Mouse (Mus musculus) liver, postnatal 0 days (tissue): ENCODE results near the gene Amacr. TPM values are rescaled to one million over a fixed set of nuclear protein-coding genes. Genes with fewer than 3 reads are reported as not detected.

ENCODE experiments used
- ATAC-seq: fragments of 200-750 bp; cut with Nextera tagmentation; 2 replicates; pipeline ENCODE4 v1.8.0; 2017; ENCODE audit warnings: mild to moderate bottlenecking, moderate library complexity
- DNase-seq: peaks from one replicate; pipeline ENCODE4 v3.0.0-alpha.2; 2016
- H3K27ac ChIP-seq: fragments of 300-500 bp; sonication (generic); 2 replicates; pipeline ENCODE4 v1.5.1; 2014; ENCODE audit warnings: antibody characterized with exemption, moderate library complexity, mild to moderate bottlenecking, low read depth
- H3K27me3 ChIP-seq: fragments of 300-500 bp; sonication (generic); 2 replicates; pipeline ENCODE4 v1.6.1; 2014; ENCODE audit warnings: low read length, control low read depth, mixed read lengths; ENCODE audit not compliant: insufficient read depth
- H3K36me3 ChIP-seq: fragments of 300-500 bp; sonication (generic); replicated peaks from 2 replicates; pipeline ENCODE4 v1.6.1; 2014; ENCODE audit warnings: mild to moderate bottlenecking, control low read depth, low read length, moderate library complexity, mixed read lengths; ENCODE audit not compliant: insufficient read depth
- H3K4me1 ChIP-seq: fragments of 300-500 bp; sonication (generic); 2 replicates; pipeline ENCODE4 v1.6.1; 2014; ENCODE audit warnings: antibody characterized with exemption, mild to moderate bottlenecking, control low read depth; ENCODE audit not compliant: insufficient read depth
- H3K4me2 ChIP-seq: fragments of 300-500 bp; sonication (generic); 2 replicates; pipeline ENCODE4 v1.6.1; 2014; ENCODE audit warnings: low read depth, mild to moderate bottlenecking, low read length, moderate library complexity, mixed read lengths
- H3K4me3 ChIP-seq: fragments of 300-500 bp; sonication (generic); 2 replicates; pipeline ENCODE4 v1.5.1; 2014; ENCODE audit warnings: low read depth, low read length
- H3K9ac ChIP-seq: fragments of 300-500 bp; sonication (generic); replicated peaks from 2 replicates; pipeline ENCODE4 v1.6.1; 2014; ENCODE audit warnings: mild to moderate bottlenecking, moderate library complexity
- H3K9me3 ChIP-seq: fragments of 300-500 bp; sonication (generic); 2 replicates; pipeline ENCODE4 v1.6.1; 2016; ENCODE audit warnings: mild to moderate bottlenecking, control low read depth, low read length, mixed read lengths
- CTCF ChIP-seq: sonication (generic); IDR thresholded peaks from 2 replicates; pipeline ENCODE4 v1.5.1; 2016; ENCODE audit warnings: antibody characterized with exemption, low read depth
- EP300 ChIP-seq: IDR thresholded peaks from 2 replicates; pipeline ENCODE4 v1.6.1; 2016; ENCODE audit warnings: antibody characterized with exemption, low read depth, mild to moderate bottlenecking
- WGBS: fragments of 180-500 bp; shearing (Covaris S2); extraction: QIAGEN DNeasy Blood & Tissue Kit; methylation state at CpG from one replicate; pipeline ENCODE4 v1.1.7; 2014; ENCODE audit not compliant: insufficient replicate concordance; 5-methylcytosine and 5-hydroxymethylcytosine counted together
- polyA plus RNA-seq: library from polyadenylated mRNA; unstranded; fragments of >200 nt; fragmentation: Nextera tagmentation; extraction: Ambion mirVana; gene quantifications from 2 replicates; pipeline ENCODE4 v1.2.1, GENCODE M21; 2015

Gene Amacr
- polyA plus RNA-seq = 114 and 124 TPM in 2 replicates

DNA sequence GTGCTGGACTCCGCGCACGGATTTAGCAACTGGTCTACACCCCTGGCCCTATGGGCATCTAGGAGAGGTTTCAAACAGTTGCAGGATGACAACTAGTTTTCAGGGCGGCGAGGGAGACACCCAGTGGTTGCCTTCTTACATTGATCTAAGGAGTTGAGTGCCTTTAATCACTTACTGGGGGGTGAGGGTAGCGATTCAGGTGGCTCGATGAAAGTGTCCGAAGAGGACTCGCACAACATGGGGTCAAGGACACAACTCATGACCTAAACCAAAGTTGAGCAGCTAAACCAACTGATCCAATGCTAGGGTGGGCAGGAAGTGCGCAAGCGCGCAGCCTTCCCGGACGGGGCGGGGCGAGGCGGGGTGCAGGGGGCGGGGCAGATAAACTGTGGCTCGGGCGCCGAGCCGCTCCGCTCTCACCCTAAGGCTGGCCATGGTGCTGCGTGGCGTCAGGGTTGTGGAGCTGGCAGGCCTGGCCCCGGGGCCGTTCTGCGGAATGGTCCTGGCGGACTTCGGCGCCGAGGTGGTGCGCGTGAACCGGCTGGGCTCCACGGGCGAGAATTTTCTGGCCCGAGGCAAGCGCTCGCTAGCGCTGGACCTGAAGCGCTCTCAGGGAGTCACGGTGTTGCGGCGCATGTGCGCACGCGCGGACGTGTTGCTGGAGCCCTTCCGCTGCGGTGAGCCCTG is at the start of gene Amacr:
TSS of gene Amacr (plus strand) at position 380 of the 687 bp plus-strand sequence.
- ATAC-seq (peak; percentile 97), DNase-seq (peak; percentile 93)
- WGBS = under 1% methylated on average over 46 of the region's 52 CpGs

GRCm38 (mm10) chr15:10933930-10934329 is 47.6 kb upstream of the Amacr start:
- no peak overlapping the region for H3K27ac ChIP-seq
- no peak overlapping the region for H3K4me3 ChIP-seq
- H3K4me2 ChIP-seq = no peak overlapping the region
- no peak for TF ChIP-seq CTCF
- H3K9me3 ChIP-seq = no peaks in the 10 kb centered on the region
- DNase-seq = no peak
- H3K27me3 ChIP-seq = no peaks in the 10 kb centered on the region
- no peaks in the 10 kb centered on the region for H3K4me1 ChIP-seq
- H3K9ac ChIP-seq = no peak overlapping the region
- ATAC-seq = no peak
- WGBS = 18% methylated on average over 1 of the region's 1 CpGs
- no peaks in the 10 kb centered on the region for H3K36me3 ChIP-seq

More for the DNA sequence above, at the start of gene Amacr:
- H3K27me3 ChIP-seq = no peaks in the 10 kb centered on the region
- H3K9me3 ChIP-seq = no peaks in the 10 kb centered on the region
- TF ChIP-seq CTCF (peak; percentile 49), EP300 (peak; percentile 53; the same call in 1 of the 2 replicates)
- H3K4me1 ChIP-seq = 0 out of 2 replicates have a peak, but pooled peaks cover 3% of the 10 kb centered on the region
- peak within 1 kb of the TSS; percentile 66 for H3K4me2 ChIP-seq
- no peaks in the 10 kb centered on the region for H3K36me3 ChIP-seq
- peak within 1 kb of the TSS; percentile 64 for H3K9ac ChIP-seq
- H3K27ac ChIP-seq = peak within 1 kb of the TSS; percentile 86
- peak within 1 kb of the TSS; percentile 59 for H3K4me3 ChIP-seq

DNA sequence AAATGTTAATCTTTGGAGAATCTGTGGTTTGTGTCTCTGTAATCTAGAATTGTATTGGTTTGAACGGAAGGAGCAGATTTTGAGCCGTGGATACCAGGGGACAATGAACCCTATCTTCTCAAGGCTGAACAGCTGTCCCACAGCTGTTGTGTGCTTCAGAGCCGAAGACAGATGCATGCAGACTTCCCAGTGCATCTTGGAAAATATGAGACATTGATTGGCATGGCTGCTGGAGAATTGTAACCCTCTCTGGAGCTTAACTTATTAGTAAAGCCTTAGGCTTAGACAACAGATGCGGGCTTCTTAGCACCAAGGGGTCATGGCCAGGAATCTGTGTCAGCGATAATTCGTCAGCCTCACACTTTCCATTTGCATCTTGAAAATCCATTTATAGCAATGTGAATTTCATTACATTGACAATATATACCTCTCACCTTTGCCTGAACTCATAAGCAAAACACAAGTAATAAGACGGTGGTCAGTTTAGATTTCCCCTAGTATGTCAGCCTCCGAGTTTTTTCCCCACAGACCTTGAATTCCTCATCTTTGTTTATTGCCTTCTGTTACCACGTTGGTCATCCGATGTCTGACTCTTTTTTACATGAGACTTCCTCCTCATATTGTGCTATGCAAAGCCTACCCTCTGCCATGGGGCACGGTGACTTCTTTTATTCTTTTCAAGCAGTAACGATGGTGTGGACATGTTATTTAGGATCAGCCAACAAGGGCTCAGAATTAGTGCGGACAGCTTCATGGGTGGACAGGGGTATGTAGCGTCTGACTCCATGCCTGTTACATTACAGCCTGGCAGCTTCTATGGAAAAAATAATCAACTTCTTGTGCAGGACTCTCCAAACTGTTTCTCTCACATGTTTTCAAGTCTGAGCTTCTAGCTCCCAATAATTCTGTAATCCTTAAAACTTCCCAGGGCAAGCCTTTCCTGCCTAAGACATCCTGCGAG is 41.1 kb upstream of the Amacr start:
- no peaks in the 10 kb centered on the region for H3K9me3 ChIP-seq
- ATAC-seq = no peak
- WGBS = 73% methylated on average over 15 of the region's 15 CpGs

GRCm38 (mm10) chr15:10941901-10942300 is 39.7 kb upstream of the Amacr start:
- H3K4me3 ChIP-seq = no peak overlapping the region
- no peak overlapping the region for H3K4me2 ChIP-seq
- 80% methylated on average over 6 of the region's 6 CpGs for WGBS
- H3K36me3 ChIP-seq = no peaks in the 10 kb centered on the region
- no peak for DNase-seq
- ATAC-seq = no peak
- H3K9me3 ChIP-seq = no peaks in the 10 kb centered on the region
- TF ChIP-seq CTCF (no peak), EP300 (no peak)
- H3K27me3 ChIP-seq = no peaks in the 10 kb centered on the region
- no peak overlapping the region for H3K27ac ChIP-seq
- no peaks in the 10 kb centered on the region for H3K4me1 ChIP-seq
- H3K9ac ChIP-seq = no peak overlapping the region

More for the DNA sequence above, 41.1 kb upstream of the Amacr start:
- TF ChIP-seq CTCF (no peak), EP300 (no peak)
- Histone ChIP-seq H3K4me1 (no peaks in the 10 kb centered on the region), H3K4me3 (no peak overlapping the region), H3K27ac (no peak overlapping the region), H3K27me3 (no peaks in the 10 kb centered on the region), H3K36me3 (no peaks in the 10 kb centered on the region), H3K4me2 (no peak overlapping the region), H3K9ac (no peak overlapping the region)
- no peak for DNase-seq

GRCm38 (mm10) chr15:10947852-10948251 is 33.7 kb upstream of the Amacr start:
- no peaks in the 10 kb centered on the region for H3K27me3 ChIP-seq
- H3K36me3 ChIP-seq = no peaks in the 10 kb centered on the region
- no peak overlapping the region for H3K4me3 ChIP-seq
- H3K4me2 ChIP-seq = no peak overlapping the region
- no peak overlapping the region for H3K27ac ChIP-seq
- ATAC-seq (peak; percentile 29; the same call in 1 of the 2 replicates), DNase-seq (no peak)
- no peak overlapping the region for H3K9ac ChIP-seq
- H3K4me1 ChIP-seq = 0 out of 2 replicates have a peak, but pooled peaks cover 5% of the 10 kb centered on the region
- WGBS = 59% methylated on average over 1 of the region's 1 CpGs
- no peaks in the 10 kb centered on the region for H3K9me3 ChIP-seq
- TF ChIP-seq CTCF (no peak), EP300 (no peak)
